Mouse (Mus musculus) forebrain, embryonic 13.5 days (tissue): ENCODE data around the gene Tead1. TPM values are rescaled to one million over a fixed set of nuclear protein-coding genes. Genes with fewer than 3 reads are reported as not detected.

Experiments used
- ATAC-seq: fragments of 200-750 bp; cut with Nextera tagmentation; 2 replicates; pipeline ENCODE4 v1.8.0; 2017
- H3K27ac ChIP-seq: fragments of 300-500 bp; sonication (generic); 2 replicates; pipeline ENCODE4 v1.5.1; 2015; ENCODE audit warnings: inconsistent platforms, mild to moderate bottlenecking, moderate library complexity
- H3K27me3 ChIP-seq: fragments of 300-500 bp; sonication (generic); 2 replicates; pipeline ENCODE4 v1.6.1; 2015; ENCODE audit warnings: mild to moderate bottlenecking, inconsistent platforms
- H3K36me3 ChIP-seq: fragments of 300-500 bp; sonication (generic); 2 replicates; pipeline ENCODE4 v1.6.1; 2015; ENCODE audit warnings: mild to moderate bottlenecking, inconsistent platforms; ENCODE audit not compliant: poor library complexity, severe bottlenecking
- H3K4me1 ChIP-seq: fragments of 300-500 bp; sonication (generic); 2 replicates; pipeline ENCODE4 v1.6.1; 2015; ENCODE audit warnings: inconsistent platforms
- H3K4me2 ChIP-seq: fragments of 300-500 bp; sonication (generic); 2 replicates; pipeline ENCODE4 v1.6.1; 2015; ENCODE audit warnings: inconsistent platforms, mild to moderate bottlenecking, moderate library complexity
- H3K4me3 ChIP-seq: fragments of 300-500 bp; sonication (generic); 2 replicates; pipeline ENCODE4 v1.5.1; 2015; ENCODE audit warnings: mild to moderate bottlenecking, inconsistent platforms
- H3K9ac ChIP-seq: fragments of 300-500 bp; sonication (generic); 2 replicates; pipeline ENCODE4 v1.6.1; 2015; ENCODE audit warnings: mild to moderate bottlenecking, inconsistent platforms
- H3K9me3 ChIP-seq: fragments of 300-500 bp; sonication (generic); replicated peaks from 2 replicates; pipeline ENCODE4 v1.6.1; 2016; ENCODE audit warnings: inconsistent platforms
- WGBS: fragments of 180-500 bp; shearing (Covaris S2); methylation state at CpG from one replicate; pipeline ENCODE4 v1.1.7; 2015; 5-methylcytosine and 5-hydroxymethylcytosine counted together
- polyA plus RNA-seq: library from polyadenylated mRNA; unstranded; fragments of >200 nt; fragmentation: Nextera tagmentation; extraction: Ambion mirVana; gene quantifications from 2 replicates; pipeline ENCODE4 v1.2.1, GENCODE M21; 2015

Gene Tead1
- polyA plus RNA-seq, 1 experiment from 2014 or later: 22.0 TPM

- Histone ChIP-seq H3K4me3 (no peak overlapping the region), H3K36me3 (no peaks in the 10 kb centered on the region; the same call in 1 of the 2 replicates), H3K9me3 (no peaks in the 10 kb centered on the region), H3K9ac (no peak overlapping the region; the same call in 1 of the 2 replicates), H3K4me2 (0 out of 2 replicates have a peak overlapping the region, but pooled peaks have one; percentile 2), H3K4me1 (peaks cover 47% of the 10 kb centered on the region), H3K27me3 (no peaks in the 10 kb centered on the region), H3K27ac (peak overlapping the region; percentile 92)
- ATAC-seq: peak; percentile 98
- WGBS: 6% methylated on average over 8 of the region's 8 CpGs
Measured at GRCm38 (mm10) chr7:112883791-112884274, 204.7 kb downstream of the Tead1 start.

GRCm38 (mm10) chr7:112885546-112885945 is 206.4 kb downstream of the Tead1 start:
- H3K27ac ChIP-seq: no peak overlapping the region

GRCm38 (mm10) chr7:112891883-112892282 is 212.8 kb downstream of the Tead1 start:
- 89% methylated on average over 6 of the region's 6 CpGs for WGBS
- Histone ChIP-seq H3K4me1 (no peaks in the 10 kb centered on the region), H3K4me3 (no peak overlapping the region), H3K36me3 (peaks cover 45% of the 10 kb centered on the region), H3K9me3 (no peaks in the 10 kb centered on the region), H3K4me2 (no peak overlapping the region), H3K27me3 (no peaks in the 10 kb centered on the region), H3K27ac (no peak overlapping the region), H3K9ac (no peak overlapping the region)
- no peak for ATAC-seq

More at GRCm38 (mm10) chr7:112885546-112885945, 206.4 kb downstream of the Tead1 start:
- no peak overlapping the region for H3K9ac ChIP-seq
- H3K9me3 ChIP-seq: no peaks in the 10 kb centered on the region
- peaks cover 41% of the 10 kb centered on the region for H3K4me1 ChIP-seq
- no peaks in the 10 kb centered on the region for H3K27me3 ChIP-seq
- 62% methylated on average over 8 of the region's 8 CpGs for WGBS
- H3K36me3 ChIP-seq: no peaks in the 10 kb centered on the region
- no peak overlapping the region for H3K4me2 ChIP-seq
- no peak overlapping the region for H3K4me3 ChIP-seq
- no peak for ATAC-seq

GRCm38 (mm10) chr7:112892595-112892994 is 213.5 kb downstream of the Tead1 start:
- H3K27ac ChIP-seq: no peak overlapping the region
- H3K9me3 ChIP-seq: no peaks in the 10 kb centered on the region
- no peak overlapping the region for H3K4me3 ChIP-seq
- H3K4me1 ChIP-seq: no peaks in the 10 kb centered on the region
- H3K36me3 ChIP-seq: peaks cover 52% of the 10 kb centered on the region
- no peak overlapping the region for H3K9ac ChIP-seq
- H3K27me3 ChIP-seq: no peaks in the 10 kb centered on the region
- no peak for ATAC-seq
- 68% methylated on average over 5 of the region's 5 CpGs for WGBS
- H3K4me2 ChIP-seq: no peak overlapping the region

- Histone ChIP-seq H3K36me3 (peaks cover 73% of the 10 kb centered on the region), H3K27ac (no peak overlapping the region), H3K9me3 (no peaks in the 10 kb centered on the region), H3K4me3 (no peak overlapping the region), H3K27me3 (no peaks in the 10 kb centered on the region), H3K4me2 (no peak overlapping the region), H3K9ac (no peak overlapping the region), H3K4me1 (no peaks in the 10 kb centered on the region)
- 96% methylated on average over 2 of the region's 2 CpGs for WGBS
- no peak for ATAC-seq
Measured at GRCm38 (mm10) chr7:112896363-112896762, 217.2 kb downstream of the Tead1 start.

GRCm38 (mm10) chr7:112901710-112902109 is 222.6 kb downstream of the Tead1 start:
- no peak overlapping the region for H3K27ac ChIP-seq
- H3K4me3 ChIP-seq: no peak overlapping the region
- no peaks in the 10 kb centered on the region for H3K9me3 ChIP-seq
- no peak overlapping the region for H3K4me2 ChIP-seq
- H3K27me3 ChIP-seq: no peaks in the 10 kb centered on the region
- peaks cover 10% of the 10 kb centered on the region; the same call in 1 of the 2 replicates for H3K4me1 ChIP-seq
- no peak overlapping the region for H3K9ac ChIP-seq
- ATAC-seq: no peak
- WGBS: 92% methylated on average over 7 of the region's 7 CpGs
- H3K36me3 ChIP-seq: peaks cover 47% of the 10 kb centered on the region

GRCm38 (mm10) chr7:112906848-112907247 is 227.7 kb downstream of the Tead1 start:
- no peak overlapping the region for H3K4me3 ChIP-seq
- H3K4me2 ChIP-seq: no peak overlapping the region
- peaks cover 11% of the 10 kb centered on the region; the same call in 1 of the 2 replicates for H3K36me3 ChIP-seq
- whole genome bisulfite sequencing: 84% methylated on average over 5 of the region's 5 CpGs
- H3K27me3 ChIP-seq: no peaks in the 10 kb centered on the region
- no peak overlapping the region for H3K27ac ChIP-seq
- ATAC-seq: no peak
- H3K4me1 ChIP-seq: peaks cover 10% of the 10 kb centered on the region; the same call in 1 of the 2 replicates
- H3K9me3 ChIP-seq: no peaks in the 10 kb centered on the region
- H3K9ac ChIP-seq: no peak overlapping the region

- no peaks in the 10 kb centered on the region for H3K9me3 ChIP-seq
- 90% methylated on average over 2 of the region's 2 CpGs for WGBS
- no peak for ATAC-seq
Measured at GRCm38 (mm10) chr7:112907468-112907867, 228.3 kb downstream of the Tead1 start.

GRCm38 (mm10) chr7:112909164-112909563 is 230.0 kb downstream of the Tead1 start:
- no peak overlapping the region for H3K4me3 ChIP-seq
- no peaks in the 10 kb centered on the region for H3K36me3 ChIP-seq
- H3K4me1 ChIP-seq: no peaks in the 10 kb centered on the region
- ATAC-seq: no peak
- no peaks in the 10 kb centered on the region for H3K9me3 ChIP-seq
- no peaks in the 10 kb centered on the region for H3K27me3 ChIP-seq
- no peak overlapping the region for H3K27ac ChIP-seq
- WGBS: 90% methylated on average over 10 of the region's 10 CpGs
- no peak overlapping the region for H3K9ac ChIP-seq
- no peak overlapping the region for H3K4me2 ChIP-seq

More at GRCm38 (mm10) chr7:112907468-112907867, 228.3 kb downstream of the Tead1 start:
- H3K9ac ChIP-seq: no peak overlapping the region
- H3K27ac ChIP-seq: no peak overlapping the region
- H3K4me2 ChIP-seq: no peak overlapping the region
- no peaks in the 10 kb centered on the region for H3K27me3 ChIP-seq
- H3K4me1 ChIP-seq: peaks cover 10% of the 10 kb centered on the region; the same call in 1 of the 2 replicates
- no peak overlapping the region for H3K4me3 ChIP-seq
- peaks cover 6% of the 10 kb centered on the region; the same call in 1 of the 2 replicates for H3K36me3 ChIP-seq

GRCm38 (mm10) chr7:112912969-112913368 is 233.9 kb downstream of the Tead1 start:
- H3K4me3 ChIP-seq: no peak overlapping the region
- no peak overlapping the region for H3K9ac ChIP-seq
- H3K4me1 ChIP-seq: peaks cover 20% of the 10 kb centered on the region
- ATAC-seq: no peak
- no peaks in the 10 kb centered on the region for H3K36me3 ChIP-seq
- WGBS: 80% methylated on average over 3 of the region's 3 CpGs
- H3K27ac ChIP-seq: no peak overlapping the region
- H3K27me3 ChIP-seq: no peaks in the 10 kb centered on the region
- no peaks in the 10 kb centered on the region for H3K9me3 ChIP-seq
- H3K4me2 ChIP-seq: no peak overlapping the region

GRCm38 (mm10) chr7:112915571-112915970 is 236.5 kb downstream of the Tead1 start:
- no peaks in the 10 kb centered on the region for H3K36me3 ChIP-seq
- no peaks in the 10 kb centered on the region for H3K9me3 ChIP-seq
- no peak for ATAC-seq
- H3K27ac ChIP-seq: no peak overlapping the region
- H3K4me1 ChIP-seq: peaks cover 32% of the 10 kb centered on the region
- H3K27me3 ChIP-seq: no peaks in the 10 kb centered on the region
- WGBS: 68% methylated on average over 4 of the region's 4 CpGs
- no peak overlapping the region for H3K9ac ChIP-seq
- no peak overlapping the region for H3K4me2 ChIP-seq
- no peak overlapping the region for H3K4me3 ChIP-seq

GRCm38 (mm10) chr7:112917613-112918278 is 238.6 kb downstream of the Tead1 start:
- H3K4me3 ChIP-seq: no peak overlapping the region
- 61% methylated on average over 10 of the region's 10 CpGs for WGBS
- H3K9me3 ChIP-seq: no peaks in the 10 kb centered on the region
- ATAC-seq: no peak
- no peak overlapping the region for H3K27ac ChIP-seq
- no peak overlapping the region for H3K9ac ChIP-seq
- no peaks in the 10 kb centered on the region for H3K36me3 ChIP-seq
- no peak overlapping the region for H3K4me2 ChIP-seq
- peaks cover 34% of the 10 kb centered on the region for H3K4me1 ChIP-seq
- no peaks in the 10 kb centered on the region for H3K27me3 ChIP-seq
